Mouse (Mus musculus) heart, embryonic 12.5 days (tissue): Measurements from ENCODE around the gene Lrp5. TPM values are rescaled to one million over a fixed set of nuclear protein-coding genes. Genes with fewer than 3 reads are reported as not detected.
"Not testable (repeated sequence)": the region's sequence is repeated elsewhere in the genome, so short reads cannot be mapped to it uniquely, and the experiment has no call there.

Source experiments
- ATAC-seq: fragments of 200-750 bp; cut with Nextera tagmentation; 2 replicates; pipeline ENCODE4 v1.8.0; 2017; ENCODE audit warnings: moderate TSS enrichment, moderate library complexity; ENCODE audit not compliant: insufficient number of reproducible peaks, low FRiP score
- H3K27ac ChIP-seq: fragments of 300-500 bp; sonication (generic); 2 replicates; pipeline ENCODE4 v1.5.1; 2016; ENCODE audit warnings: mild to moderate bottlenecking, moderate library complexity; ENCODE audit not compliant: poor library complexity, severe bottlenecking
- H3K27me3 ChIP-seq: fragments of 300-500 bp; sonication (generic); replicated peaks from 2 replicates; pipeline ENCODE4 v1.6.1; 2016; ENCODE audit warnings: mild to moderate bottlenecking, moderate library complexity
- H3K36me3 ChIP-seq: fragments of 300-500 bp; sonication (generic); 2 replicates; pipeline ENCODE4 v1.6.1; 2016; ENCODE audit warnings: mild to moderate bottlenecking, moderate library complexity
- H3K4me1 ChIP-seq: fragments of 300-500 bp; sonication (generic); replicated peaks from 2 replicates; pipeline ENCODE4 v1.6.1; 2016; ENCODE audit warnings: mild to moderate bottlenecking
- H3K4me2 ChIP-seq: fragments of 300-500 bp; sonication (generic); 2 replicates; pipeline ENCODE4 v1.6.1; 2016; ENCODE audit warnings: mild to moderate bottlenecking, moderate library complexity
- H3K4me3 ChIP-seq: fragments of 300-500 bp; sonication (generic); 2 replicates; pipeline ENCODE4 v1.5.1; 2016; ENCODE audit warnings: mild to moderate bottlenecking
- H3K9ac ChIP-seq: fragments of 300-500 bp; sonication (generic); 2 replicates; pipeline ENCODE4 v1.6.1; 2016; ENCODE audit warnings: mild to moderate bottlenecking, moderate library complexity
- H3K9me3 ChIP-seq: fragments of 300-500 bp; sonication (generic); replicated peaks from 2 replicates; pipeline ENCODE4 v1.6.1; 2016; ENCODE audit warnings: mild to moderate bottlenecking, moderate library complexity
- WGBS: fragments of 180-500 bp; shearing (Covaris S2); methylation state at CpG from one replicate; pipeline ENCODE4 v1.1.7; 2016; 5-methylcytosine and 5-hydroxymethylcytosine counted together
- polyA plus RNA-seq: library from polyadenylated mRNA; unstranded; fragments of >200 nt; fragmentation: Nextera tagmentation; extraction: Ambion mirVana; gene quantifications from 2 replicates; pipeline ENCODE4 v1.2.1, GENCODE M21; 2016

The Lrp5 gene
- polyA plus RNA-seq, 1 experiment from 2014 or later = 4.2 TPM

GRCm38 (mm10) chr19:3674122-3674855 lies 12.1 kb downstream of the Lrp5 start:
- ATAC-seq = no peak
- no peak overlapping the region for H3K9ac ChIP-seq
- H3K27me3 ChIP-seq = no peaks in the 10 kb centered on the region
- no peak overlapping the region for H3K27ac ChIP-seq
- 80% methylated on average over 8 of the region's 8 CpGs for WGBS
- peaks cover 18% of the 10 kb centered on the region for H3K4me1 ChIP-seq
- H3K9me3 ChIP-seq = peaks cover 8% of the 10 kb centered on the region
- no peak overlapping the region for H3K4me2 ChIP-seq
- no peak overlapping the region for H3K4me3 ChIP-seq
- peaks cover 18% of the 10 kb centered on the region for H3K36me3 ChIP-seq

GRCm38 (mm10) chr19:3673149-3673548 lies 13.2 kb downstream of the Lrp5 start:
- Histone ChIP-seq H3K4me1 (peaks cover 30% of the 10 kb centered on the region), H3K9ac (no peak overlapping the region), H3K4me2 (no peak overlapping the region), H3K4me3 (no peak overlapping the region), H3K27me3 (no peaks in the 10 kb centered on the region), H3K9me3 (peaks cover 8% of the 10 kb centered on the region), H3K36me3 (peaks cover 18% of the 10 kb centered on the region), H3K27ac (no peak overlapping the region)
- 89% methylated on average over 2 of the region's 2 CpGs for WGBS
- ATAC-seq = no peak

- no peak for ATAC-seq
- peaks cover 60% of the 10 kb centered on the region for H3K4me1 ChIP-seq
- WGBS = 52% methylated on average over 13 of the region's 13 CpGs
- no peak overlapping the region for H3K4me3 ChIP-seq
- peak overlapping the region; percentile 19 for H3K4me2 ChIP-seq
- no peaks in the 10 kb centered on the region for H3K27me3 ChIP-seq
- peak overlapping the region; percentile 48; the same call in 1 of the 2 replicates for H3K27ac ChIP-seq
- H3K36me3 ChIP-seq = peaks cover 18% of the 10 kb centered on the region
- peaks cover 8% of the 10 kb centered on the region for H3K9me3 ChIP-seq
- H3K9ac ChIP-seq = no peak overlapping the region
These were observed 17.3 kb downstream of the Lrp5 start for GRCm38 (mm10) chr19:3669100-3669499.

- H3K9ac ChIP-seq = no peak overlapping the region
- WGBS = 73% methylated on average over 10 of the region's 10 CpGs
- H3K9me3 ChIP-seq = peaks cover 8% of the 10 kb centered on the region
- ATAC-seq = no peak
- H3K27ac ChIP-seq = peak overlapping the region; percentile 48; the same call in 1 of the 2 replicates
- no peaks in the 10 kb centered on the region for H3K27me3 ChIP-seq
- H3K4me2 ChIP-seq = no peak overlapping the region
- H3K4me3 ChIP-seq = no peak overlapping the region
- peaks cover 18% of the 10 kb centered on the region for H3K36me3 ChIP-seq
- peaks cover 59% of the 10 kb centered on the region for H3K4me1 ChIP-seq
These were observed 17.8 kb downstream of the Lrp5 start for GRCm38 (mm10) chr19:3668551-3668950.

- no peaks in the 10 kb centered on the region for H3K27me3 ChIP-seq
- H3K4me2 ChIP-seq = no peak overlapping the region
- ATAC-seq = no peak
- no peak overlapping the region for H3K9ac ChIP-seq
- H3K4me1 ChIP-seq = peaks cover 59% of the 10 kb centered on the region
- H3K36me3 ChIP-seq = peaks cover 13% of the 10 kb centered on the region
- 74% methylated on average over 11 of the region's 11 CpGs for WGBS
- H3K9me3 ChIP-seq = peaks cover 4% of the 10 kb centered on the region; the same call in 1 of the 2 replicates
- no peak overlapping the region for H3K4me3 ChIP-seq
- no peak overlapping the region for H3K27ac ChIP-seq
These were observed 18.4 kb downstream of the Lrp5 start for GRCm38 (mm10) chr19:3667979-3668378.

- Histone ChIP-seq H3K4me2 (no peak overlapping the region), H3K27ac (no peak overlapping the region), H3K4me3 (no peak overlapping the region), H3K4me1 (peaks cover 59% of the 10 kb centered on the region), H3K27me3 (no peaks in the 10 kb centered on the region), H3K9me3 (no peaks in the 10 kb centered on the region), H3K9ac (no peak overlapping the region), H3K36me3 (peaks cover 6% of the 10 kb centered on the region)
- WGBS = 63% methylated on average over 6 of the region's 6 CpGs
- ATAC-seq = no peak
These were observed 19.0 kb downstream of the Lrp5 start for GRCm38 (mm10) chr19:3667155-3667895.

GRCm38 (mm10) chr19:3666632-3667031 lies 19.7 kb downstream of the Lrp5 start:
- no peak for ATAC-seq
- Histone ChIP-seq H3K4me2 (no peak overlapping the region), H3K4me3 (no peak overlapping the region), H3K36me3 (no peaks in the 10 kb centered on the region), H3K4me1 (peaks cover 59% of the 10 kb centered on the region), H3K9ac (no peak overlapping the region), H3K27me3 (no peaks in the 10 kb centered on the region), H3K27ac (no peak overlapping the region), H3K9me3 (no peaks in the 10 kb centered on the region)
- 83% methylated on average over 2 of the region's 2 CpGs for WGBS

GRCm38 (mm10) chr19:3665510-3665909 lies 20.9 kb downstream of the Lrp5 start:
- 43% methylated on average over 5 of the region's 5 CpGs for WGBS
- H3K4me3 ChIP-seq = no peak overlapping the region
- no peak for ATAC-seq
- no peaks in the 10 kb centered on the region for H3K9me3 ChIP-seq
- H3K9ac ChIP-seq = no peak overlapping the region
- H3K27me3 ChIP-seq = no peaks in the 10 kb centered on the region
- 0 out of 2 replicates have a peak overlapping the region, but pooled peaks have one; percentile 1 for H3K4me2 ChIP-seq
- no peaks in the 10 kb centered on the region for H3K36me3 ChIP-seq
- peak overlapping the region; percentile 9; the same call in 1 of the 2 replicates for H3K27ac ChIP-seq
- H3K4me1 ChIP-seq = peaks cover 58% of the 10 kb centered on the region

GRCm38 (mm10) chr19:3657947-3658346 lies 28.4 kb downstream of the Lrp5 start:
- no peak for ATAC-seq
- H3K27me3 ChIP-seq = no peaks in the 10 kb centered on the region
- no peak overlapping the region for H3K4me2 ChIP-seq
- H3K9me3 ChIP-seq = no peaks in the 10 kb centered on the region
- H3K36me3 ChIP-seq = peaks cover 21% of the 10 kb centered on the region
- H3K9ac ChIP-seq = no peak overlapping the region
- peaks cover 30% of the 10 kb centered on the region for H3K4me1 ChIP-seq
- 89% methylated on average over 4 of the region's 4 CpGs for WGBS
- H3K27ac ChIP-seq = no peak overlapping the region
- H3K4me3 ChIP-seq = no peak overlapping the region

- not testable (repeated sequence) for H3K4me2 ChIP-seq, ATAC-seq
- H3K36me3 ChIP-seq = peaks cover 30% of the 10 kb centered on the region
These were observed 29.3 kb downstream of the Lrp5 start for GRCm38 (mm10) chr19:3657065-3657464.

GRCm38 (mm10) chr19:3656144-3656543 lies 30.2 kb downstream of the Lrp5 start:
- Histone ChIP-seq H3K36me3 (peaks cover 39% of the 10 kb centered on the region), H3K27me3 (no peaks in the 10 kb centered on the region), H3K9ac (no peak overlapping the region), H3K4me1 (peaks cover 30% of the 10 kb centered on the region), H3K4me3 (no peak overlapping the region), H3K4me2 (no peak overlapping the region), H3K27ac (no peak overlapping the region), H3K9me3 (peaks cover 6% of the 10 kb centered on the region; the same call in 1 of the 2 replicates)
- ATAC-seq = no peak
- 35% methylated on average over 1 of the region's 1 CpGs for WGBS

More at GRCm38 (mm10) chr19:3657065-3657464, 29.3 kb downstream of the Lrp5 start:
- peaks cover 30% of the 10 kb centered on the region for H3K4me1 ChIP-seq
- not testable (repeated sequence) for H3K9ac ChIP-seq, H3K27ac ChIP-seq, H3K4me3 ChIP-seq, H3K27me3 ChIP-seq, H3K9me3 ChIP-seq
- 93% methylated on average over 4 of the region's 4 CpGs for WGBS
